Mouse (Mus musculus): ENCODE results near the gene Fbxo34.

- TF ChIP-seq CTCF (conservative IDR thresholded peaks at IDR 0.05; ENCODE audit: insufficient read depth, insufficient read length, low read depth, low read length) (no peak), POLR2A (IDR thresholded peaks at IDR 0.05; ENCODE audit: low read depth, low read length) (no peak)
Observed at GRCm38 (mm10) chr14:47419034-47419625, 31.1 kb upstream of the Fbxo34 start.
